Mouse (Mus musculus) intestine, postnatal 0 days (tissue): ENCODE measurements around the gene Ier3. TPM values are rescaled to one million over a fixed set of nuclear protein-coding genes. Genes with fewer than 3 reads are reported as not detected.

ENCODE experiments used
- ATAC-seq: fragments of 200-750 bp; cut with Nextera tagmentation; 2 replicates; pipeline ENCODE4 v1.8.0; 2017; ENCODE audit warnings: mild to moderate bottlenecking, moderate TSS enrichment, moderate library complexity
- H3K27ac ChIP-seq: fragments of 300-500 bp; sonication (generic); 2 replicates; pipeline ENCODE4 v1.5.1; 2014; ENCODE audit warnings: mild to moderate bottlenecking, low read depth, low read length, moderate library complexity
- H3K27me3 ChIP-seq: fragments of 300-500 bp; sonication (generic); replicated peaks from 2 replicates; pipeline ENCODE4 v1.6.1; 2014; ENCODE audit warnings: low read length, mixed read lengths; ENCODE audit not compliant: control insufficient read depth, insufficient read depth
- H3K36me3 ChIP-seq: fragments of 300-500 bp; sonication (generic); 2 replicates; pipeline ENCODE4 v1.6.1; 2014; ENCODE audit warnings: mild to moderate bottlenecking, moderate library complexity; ENCODE audit not compliant: control insufficient read depth, insufficient read depth
- H3K4me1 ChIP-seq: fragments of 300-500 bp; sonication (generic); replicated peaks from 2 replicates; pipeline ENCODE4 v1.6.1; 2014; ENCODE audit warnings: antibody characterized with exemption, low read length, mixed read lengths; ENCODE audit not compliant: control insufficient read depth, insufficient read depth
- H3K4me2 ChIP-seq: fragments of 300-500 bp; sonication (generic); replicated peaks from 2 replicates; pipeline ENCODE4 v1.6.1; 2014; ENCODE audit warnings: low read depth, mild to moderate bottlenecking, moderate library complexity
- H3K4me3 ChIP-seq: fragments of 300-500 bp; sonication (generic); 2 replicates; pipeline ENCODE4 v1.5.1; 2014; ENCODE audit warnings: low read depth, low read length
- H3K9ac ChIP-seq: fragments of 300-500 bp; sonication (generic); 2 replicates; pipeline ENCODE4 v1.6.1; 2014; ENCODE audit warnings: mild to moderate bottlenecking, low read depth, low read length
- H3K9me3 ChIP-seq: fragments of 300-500 bp; sonication (generic); 2 replicates; pipeline ENCODE4 v1.6.1; 2016; ENCODE audit warnings: mixed run types; ENCODE audit not compliant: control insufficient read depth
- CTCF ChIP-seq: sonication (generic); IDR thresholded peaks from 2 replicates; pipeline ENCODE4 v1.5.1; 2016; ENCODE audit warnings: low read depth, mild to moderate bottlenecking, control low read depth, antibody characterized with exemption, moderate library complexity
- WGBS: fragments of 180-500 bp; shearing (Covaris S2); extraction: QIAGEN DNeasy Blood & Tissue Kit; methylation state at CpG from one replicate; pipeline ENCODE4 v1.1.7; 2014; 5-methylcytosine and 5-hydroxymethylcytosine counted together
- polyA plus RNA-seq: library from polyadenylated mRNA; unstranded; fragments of >200 nt; fragmentation: Nextera tagmentation; extraction: Ambion mirVana; gene quantifications from 2 replicates; pipeline ENCODE4 v1.2.1, GENCODE M21; 2015

Gene Ier3
- polyA plus RNA-seq, 1 experiment from 2014 or later: 34.6 TPM

- 56% methylated on average over 2 of the region's 2 CpGs for WGBS
These were observed 38.4 kb downstream of the Ier3 start for GRCm38 (mm10) chr17:35859835-35860234.

GRCm38 (mm10) chr17:35860831-35861197, 39.3 kb downstream of the Ier3 start:
- H3K27ac ChIP-seq: no peak overlapping the region
- H3K27me3 ChIP-seq: no peaks in the 10 kb centered on the region
- 6% methylated on average over 12 of the region's 12 CpGs for WGBS
- no peak for TF ChIP-seq CTCF
- no peaks in the 10 kb centered on the region for H3K4me1 ChIP-seq
- peaks cover 9% of the 10 kb centered on the region; the same call in 1 of the 2 replicates for H3K36me3 ChIP-seq
- H3K4me2 ChIP-seq: peak overlapping the region; percentile 81
- ATAC-seq: no peak
- peak overlapping the region; percentile 53 for H3K9ac ChIP-seq
- H3K4me3 ChIP-seq: peak overlapping the region; percentile 73
- no peaks in the 10 kb centered on the region for H3K9me3 ChIP-seq

More at GRCm38 (mm10) chr17:35859835-35860234, 38.4 kb downstream of the Ier3 start:
- Histone ChIP-seq H3K4me1 (no peaks in the 10 kb centered on the region), H3K36me3 (peaks cover 11% of the 10 kb centered on the region), H3K9ac (no peak overlapping the region), H3K4me2 (no peak overlapping the region), H3K9me3 (no peaks in the 10 kb centered on the region), H3K27me3 (no peaks in the 10 kb centered on the region), H3K4me3 (no peak overlapping the region), H3K27ac (no peak overlapping the region)
- TF ChIP-seq CTCF: no peak
- ATAC-seq: no peak

GRCm38 (mm10) chr17:35861198-35861857, 39.8 kb downstream of the Ier3 start, which contains the start of gene Nrm:
Gene Nrm (plus strand): TSS chr17:35861318.
- ATAC-seq: peak; percentile 90
- peak within 1 kb of the TSS; percentile 50; the same call in 1 of the 2 replicates for H3K27ac ChIP-seq
- H3K9me3 ChIP-seq: no peaks in the 10 kb centered on the region
- H3K36me3 ChIP-seq: peaks cover 9% of the 10 kb centered on the region; the same call in 1 of the 2 replicates
- TF ChIP-seq CTCF: peak; percentile 74
- WGBS: under 1% methylated on average over 47 of the region's 47 CpGs
- H3K27me3 ChIP-seq: no peaks in the 10 kb centered on the region
- peak within 1 kb of the TSS; percentile 81 for H3K4me2 ChIP-seq
- peak within 1 kb of the TSS; percentile 53 for H3K9ac ChIP-seq
- H3K4me1 ChIP-seq: no peaks in the 10 kb centered on the region
- H3K4me3 ChIP-seq: peak within 1 kb of the TSS; percentile 73

GRCm38 (mm10) chr17:35864832-35865353, 43.4 kb downstream of the Ier3 start:
- Histone ChIP-seq H3K4me1 (no peaks in the 10 kb centered on the region), H3K36me3 (no peaks in the 10 kb centered on the region), H3K27ac (peak overlapping the region; percentile 87; the same call in 1 of the 2 replicates), H3K9ac (peak overlapping the region; percentile 55; the same call in 1 of the 2 replicates), H3K4me2 (peak overlapping the region; percentile 92), H3K4me3 (peak overlapping the region; percentile 61), H3K9me3 (no peaks in the 10 kb centered on the region), H3K27me3 (no peaks in the 10 kb centered on the region)
- no peak for TF ChIP-seq CTCF
- WGBS: 41% methylated on average over 10 of the region's 10 CpGs
- no peak for ATAC-seq

- no peak for TF ChIP-seq CTCF
- ATAC-seq: peak; percentile 15; the same call in 1 of the 2 replicates
- WGBS: 1% methylated on average over 47 of the region's 48 CpGs
- no peaks in the 10 kb centered on the region for H3K9me3 ChIP-seq
- peak within 1 kb of the TSS; percentile 61 for H3K4me3 ChIP-seq
- peak within 1 kb of the TSS; percentile 55 for H3K9ac ChIP-seq
- H3K27me3 ChIP-seq: no peaks in the 10 kb centered on the region
- H3K27ac ChIP-seq: peak within 1 kb of the TSS; percentile 87
- peak within 1 kb of the TSS; percentile 92 for H3K4me2 ChIP-seq
- no peaks in the 10 kb centered on the region for H3K36me3 ChIP-seq
- no peaks in the 10 kb centered on the region for H3K4me1 ChIP-seq
These were observed 44.2 kb downstream of the Ier3 start, which contains the start of gene Ppp1r18 for GRCm38 (mm10) chr17:35865481-35866280. Gene Ppp1r18 (plus strand): TSS chr17:35865593.
